Mouse (Mus musculus) liver, postnatal 0 days (tissue): Measurements from ENCODE around the gene Sptlc2.

Source experiments
- CTCF ChIP-seq: sonication (generic); IDR thresholded peaks from 2 replicates; pipeline ENCODE4 v1.5.1; 2016; ENCODE audit warnings: antibody characterized with exemption, low read depth
- EP300 ChIP-seq: IDR thresholded peaks from 2 replicates; pipeline ENCODE4 v1.6.1; 2016; ENCODE audit warnings: antibody characterized with exemption, low read depth, mild to moderate bottlenecking

GRCm38 (mm10) chr12:87415358-87415757, 27.2 kb upstream of the Sptlc2 start:
- no peak for TF ChIP-seq CTCF
- no peak for TF ChIP-seq EP300
